Mouse (Mus musculus) ES-Bruce4 (cell line): ENCODE data around the gene Tbc1d2b. TPM values are rescaled to one million over a fixed set of nuclear protein-coding genes. Genes with fewer than 3 reads are reported as not detected.

ENCODE experiments used
- H3K27ac ChIP-seq: 2 replicates; pipeline ENCODE4 v1.5.1; 2012; ENCODE audit warnings: low read length, inconsistent platforms; ENCODE audit not compliant: insufficient read depth
- H3K27me3 ChIP-seq: 2 replicates; pipeline ENCODE4 v1.6.1; 2012; ENCODE audit warnings: mild to moderate bottlenecking, low read length, inconsistent platforms; ENCODE audit not compliant: control insufficient read depth, poor library complexity, insufficient read depth, severe bottlenecking
- H3K36me3 ChIP-seq: 2 replicates; pipeline ENCODE4 v1.6.1; 2012; ENCODE audit warnings: inconsistent platforms, mild to moderate bottlenecking, low read length, moderate library complexity; ENCODE audit not compliant: control insufficient read depth, poor library complexity, insufficient read depth, severe bottlenecking
- H3K4me1 ChIP-seq: one replicate; pipeline ENCODE4 v1.8.1; 2011; ENCODE audit warnings: low read length; ENCODE audit not compliant: control insufficient read depth, insufficient read depth
- H3K4me3 ChIP-seq: 2 replicates; pipeline ENCODE4 v1.5.1; 2011; ENCODE audit warnings: low read depth, mild to moderate bottlenecking, low read length
- H3K9ac ChIP-seq: 2 replicates; pipeline ENCODE4 v1.6.1; 2012; ENCODE audit warnings: low read depth, mild to moderate bottlenecking, inconsistent platforms; ENCODE audit not compliant: poor library complexity, severe bottlenecking
- H3K9me3 ChIP-seq: replicated peaks from 2 replicates; pipeline ENCODE4 v1.6.1; 2012; ENCODE audit warnings: mild to moderate bottlenecking, low read length, inconsistent platforms; ENCODE audit not compliant: control insufficient read depth, poor library complexity, insufficient read depth, severe bottlenecking
- CTCF ChIP-seq: IDR thresholded peaks from one replicate; pipeline ENCODE4 v1.8.1; 2011; ENCODE audit warnings: low read depth, low read length
- EP300 ChIP-seq: IDR thresholded peaks from 2 replicates; pipeline ENCODE4 v1.6.1; 2011; ENCODE audit warnings: low read depth, low read length; ENCODE audit not compliant: insufficient read depth
- POLR2A ChIP-seq: IDR thresholded peaks from one replicate; pipeline ENCODE4 v1.8.1; 2011; ENCODE audit warnings: low read length; ENCODE audit not compliant: insufficient read depth
- polyA plus RNA-seq: library from polyadenylated mRNA; stranded (reverse); fragments of >200 nt; gene quantifications from 2 replicates; pipeline ENCODE4 v1.2.4, GENCODE M21; 2011; ENCODE audit warnings: low read depth; ENCODE audit not compliant: missing spikeins, insufficient read depth, insufficient read length

Tbc1d2b gene
- polyA plus RNA-seq, 1 experiment: 8.5 TPM

- H3K9me3 ChIP-seq: no peaks in the 10 kb centered on the region
- H3K27me3 ChIP-seq: no peaks in the 10 kb centered on the region
- H3K36me3 ChIP-seq: no peaks in the 10 kb centered on the region
- no peak overlapping the region for H3K4me3 ChIP-seq
- no peak overlapping the region for H3K9ac ChIP-seq
- no peaks in the 10 kb centered on the region for H3K4me1 ChIP-seq
- TF ChIP-seq POLR2A (no peak), CTCF (no peak), EP300 (no peak)
- H3K27ac ChIP-seq: no peak overlapping the region
These were observed 72.7 kb downstream of the Tbc1d2b start for GRCm38 (mm10) chr9:90197866-90198383.

GRCm38 (mm10) chr9:90197116-90197665 is 73.4 kb downstream of the Tbc1d2b start:
- no peak for TF ChIP-seq POLR2A
- no peak for TF ChIP-seq EP300
- no peak for TF ChIP-seq CTCF
- H3K27ac ChIP-seq: no peak overlapping the region
- H3K9ac ChIP-seq: no peak overlapping the region
- H3K27me3 ChIP-seq: no peaks in the 10 kb centered on the region
- no peaks in the 10 kb centered on the region for H3K36me3 ChIP-seq
- H3K4me3 ChIP-seq: no peak overlapping the region
- no peaks in the 10 kb centered on the region for H3K4me1 ChIP-seq
- H3K9me3 ChIP-seq: no peaks in the 10 kb centered on the region

- H3K27ac ChIP-seq: no peak overlapping the region
- H3K9me3 ChIP-seq: no peaks in the 10 kb centered on the region
- H3K36me3 ChIP-seq: no peaks in the 10 kb centered on the region
- H3K4me1 ChIP-seq: no peaks in the 10 kb centered on the region
- no peaks in the 10 kb centered on the region for H3K27me3 ChIP-seq
- H3K4me3 ChIP-seq: no peak overlapping the region
- H3K9ac ChIP-seq: no peak overlapping the region
- TF ChIP-seq CTCF (no peak), EP300 (no peak), POLR2A (no peak)
These were observed 74.3 kb downstream of the Tbc1d2b start for GRCm38 (mm10) chr9:90196262-90196661.

- no peaks in the 10 kb centered on the region for H3K4me1 ChIP-seq
- no peaks in the 10 kb centered on the region for H3K9me3 ChIP-seq
- H3K9ac ChIP-seq: no peak overlapping the region
- no peaks in the 10 kb centered on the region for H3K27me3 ChIP-seq
- H3K27ac ChIP-seq: no peak overlapping the region
- TF ChIP-seq POLR2A: no peak
- peak; percentile 22 for TF ChIP-seq CTCF
- H3K4me3 ChIP-seq: no peak overlapping the region
- no peaks in the 10 kb centered on the region for H3K36me3 ChIP-seq
These were observed 75.6 kb downstream of the Tbc1d2b start for GRCm38 (mm10) chr9:90195000-90195399.

- Histone ChIP-seq H3K27me3 (no peaks in the 10 kb centered on the region), H3K4me1 (no peaks in the 10 kb centered on the region), H3K27ac (no peak overlapping the region), H3K4me3 (no peak overlapping the region), H3K9ac (no peak overlapping the region), H3K36me3 (no peaks in the 10 kb centered on the region), H3K9me3 (no peaks in the 10 kb centered on the region)
- TF ChIP-seq EP300 (no peak), POLR2A (no peak), CTCF (no peak)
These were observed 81.2 kb downstream of the Tbc1d2b start for GRCm38 (mm10) chr9:90189391-90189790.

GRCm38 (mm10) chr9:90188893-90189292 is 81.7 kb downstream of the Tbc1d2b start:
- H3K27ac ChIP-seq: no peak overlapping the region
- H3K36me3 ChIP-seq: no peaks in the 10 kb centered on the region
- TF ChIP-seq CTCF (no peak), EP300 (no peak), POLR2A (no peak)
- H3K9me3 ChIP-seq: no peaks in the 10 kb centered on the region
- H3K4me1 ChIP-seq: no peaks in the 10 kb centered on the region
- H3K9ac ChIP-seq: no peak overlapping the region
- H3K4me3 ChIP-seq: no peak overlapping the region
- H3K27me3 ChIP-seq: no peaks in the 10 kb centered on the region
